Mouse (Mus musculus): ENCODE measurements around the gene Tsks.

The Tsks gene

DNA sequence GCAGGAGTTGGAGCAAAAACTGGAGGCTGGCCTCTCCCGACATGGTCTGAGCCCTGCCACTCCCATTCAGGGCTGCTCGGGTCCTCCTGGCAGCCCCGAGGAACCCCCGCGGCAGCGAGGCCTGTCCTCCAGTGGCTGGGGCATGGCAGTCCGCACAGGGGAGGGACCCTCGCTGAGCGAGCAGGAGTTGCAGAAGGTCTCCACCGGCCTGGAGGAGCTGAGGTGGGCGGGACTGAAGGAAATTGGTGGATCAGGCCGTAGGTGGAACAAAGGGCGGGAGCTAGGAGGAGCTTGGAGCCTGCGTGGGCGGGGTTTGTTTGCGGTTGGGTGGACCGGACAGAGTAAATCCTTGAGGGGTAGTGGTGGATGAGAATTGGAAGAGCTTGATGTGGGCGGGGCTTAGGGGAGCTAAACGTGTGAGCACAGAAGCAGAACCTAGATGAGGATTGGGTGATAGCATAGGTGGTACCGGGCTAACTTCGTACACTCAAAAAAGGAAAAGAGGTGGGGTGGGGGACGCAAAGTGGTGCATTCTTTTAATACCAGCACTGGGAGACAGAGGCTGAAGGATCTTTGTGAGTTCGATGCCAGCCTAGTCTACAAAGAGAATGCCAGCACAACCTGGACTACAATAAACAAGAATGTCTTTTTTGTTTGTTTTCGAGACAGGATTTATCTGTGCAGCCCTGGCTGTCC lies 9.8 kb downstream of the Tsks start:
- DNase-seq, result peak; percentile 97

DNA sequence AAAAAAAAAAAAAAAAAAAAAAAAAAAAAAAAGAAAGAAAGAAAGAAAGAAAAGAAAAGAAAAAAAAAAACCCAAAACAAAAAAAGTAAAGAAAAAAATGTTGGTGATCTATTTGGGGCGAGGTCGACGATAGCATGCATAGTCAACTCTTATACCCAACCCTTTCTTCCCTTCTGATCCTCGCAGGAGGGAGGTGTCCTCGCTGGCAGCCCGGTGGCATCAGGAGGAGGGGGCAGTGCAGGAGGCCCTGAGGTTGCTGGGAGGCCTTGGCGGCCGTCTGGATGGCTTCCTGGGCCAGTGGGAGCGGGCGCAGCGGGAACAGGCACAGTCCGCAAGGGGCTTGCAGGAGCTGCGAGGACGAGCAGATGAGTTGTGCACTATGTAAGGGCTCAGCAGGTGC lies 10.6 kb downstream of the Tsks start:
- DNase-seq, result no peak

DNA sequence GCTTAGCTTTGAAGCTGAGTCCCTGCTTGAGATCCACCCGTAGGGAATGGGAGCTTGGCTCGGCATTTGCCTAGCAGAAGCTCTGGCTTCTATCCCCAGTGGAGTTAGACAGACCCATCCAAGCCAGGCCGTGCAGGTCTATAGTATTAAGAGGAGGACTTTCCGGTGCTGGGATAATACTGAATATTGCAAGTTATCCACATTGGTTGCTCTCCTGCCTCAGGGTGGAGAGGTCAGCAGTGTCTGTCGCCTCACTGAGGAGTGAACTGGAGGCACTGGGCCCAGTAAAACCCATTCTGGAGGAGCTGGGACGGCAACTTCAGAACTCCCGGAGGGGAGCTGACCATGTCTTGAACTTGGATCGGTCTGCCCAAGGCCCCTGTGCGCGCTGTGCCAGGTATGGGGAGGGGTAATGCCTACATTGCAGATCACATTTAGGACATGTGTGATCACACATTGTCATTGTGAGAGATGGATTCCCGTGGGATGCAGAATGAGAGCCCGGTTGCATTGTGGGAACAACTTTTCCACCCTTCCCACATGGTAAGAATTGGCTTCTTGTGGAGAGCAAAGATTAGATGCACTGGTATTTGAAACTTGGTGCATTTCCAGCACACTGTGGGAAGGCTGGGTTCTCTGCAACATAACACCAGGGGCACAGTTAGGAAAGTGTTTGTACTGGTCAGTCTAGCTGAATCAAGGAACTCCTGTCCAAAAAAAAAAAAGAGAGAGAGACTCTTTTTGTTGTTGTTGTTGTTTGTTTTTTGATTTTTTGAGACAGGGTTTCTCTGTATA lies 11.3 kb downstream of the Tsks start:
- DNase-seq, result no peak

DNA sequence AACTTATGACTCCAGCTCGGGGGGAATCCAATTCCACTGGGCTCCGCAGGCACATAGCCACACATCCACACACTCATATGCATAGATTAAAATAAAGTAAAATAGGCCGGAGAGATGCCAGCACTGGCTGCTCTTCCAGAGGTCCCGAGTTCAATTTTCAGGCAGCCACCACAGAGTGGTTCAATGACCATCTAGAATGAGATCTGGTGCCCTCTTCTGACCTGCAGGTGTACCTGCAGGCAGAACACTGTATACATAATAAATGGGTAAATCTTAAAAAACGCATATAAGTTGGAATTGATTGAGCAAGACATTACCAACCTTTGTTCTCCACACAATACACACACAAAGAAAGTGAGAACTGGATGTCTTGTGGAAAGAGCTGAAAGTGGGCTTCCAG lies 12.6 kb downstream of the Tsks start:
- DNase-seq, result peak; percentile 12 to 39

DNA sequence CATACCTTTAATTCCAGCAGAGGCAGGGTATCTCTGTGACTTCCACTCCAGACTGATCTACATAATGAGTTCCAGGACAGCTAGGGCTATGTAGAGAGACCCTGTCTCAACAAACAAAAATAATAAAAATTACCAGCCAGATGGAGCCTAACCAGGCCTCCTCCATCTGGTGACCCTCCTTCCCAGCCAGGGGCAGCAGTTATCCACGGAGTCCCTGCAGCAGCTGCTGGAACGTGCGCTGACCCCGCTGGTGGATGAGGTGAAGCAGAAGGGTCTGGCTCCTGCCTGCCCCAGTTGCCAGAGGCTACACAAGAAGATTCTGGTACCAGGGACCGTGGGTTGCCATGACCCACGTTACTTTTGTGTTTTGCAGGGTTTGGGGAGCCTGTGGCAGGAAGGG lies 13.3 kb downstream of the Tsks start:
- DNase-seq, result no peak

DNA sequence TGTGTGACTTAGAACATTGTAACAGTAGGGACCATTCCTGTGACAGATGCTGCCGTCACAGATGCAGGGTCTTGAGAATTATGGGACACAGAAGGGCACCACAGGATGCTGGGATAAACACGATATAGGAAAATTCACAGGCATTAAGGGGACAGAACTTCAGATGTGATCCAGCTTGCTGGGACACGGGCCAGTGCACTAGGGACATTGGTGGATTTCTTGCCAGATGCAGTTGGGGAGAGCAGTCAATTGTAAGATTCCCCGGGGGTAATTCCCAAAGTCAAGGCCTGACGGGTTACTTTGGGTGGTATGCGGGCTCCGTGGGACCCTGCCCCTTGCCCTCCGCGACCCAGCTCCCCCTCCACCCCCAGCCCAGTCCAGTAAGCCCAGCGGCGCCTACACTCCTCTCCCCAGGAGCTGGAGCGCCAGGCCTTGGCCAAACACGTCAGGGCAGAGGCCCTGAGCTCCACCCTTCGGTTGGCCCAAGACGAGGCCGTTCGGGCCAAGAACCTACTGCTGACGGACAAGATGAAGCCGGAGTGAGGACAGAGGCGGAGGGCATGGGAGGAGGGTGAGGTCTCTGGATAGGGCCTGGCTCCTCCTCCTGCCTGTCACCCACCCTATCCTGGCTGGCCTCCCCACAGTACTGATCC lies 14.3 kb downstream of the Tsks start:
- no peak for DNase-seq

DNA sequence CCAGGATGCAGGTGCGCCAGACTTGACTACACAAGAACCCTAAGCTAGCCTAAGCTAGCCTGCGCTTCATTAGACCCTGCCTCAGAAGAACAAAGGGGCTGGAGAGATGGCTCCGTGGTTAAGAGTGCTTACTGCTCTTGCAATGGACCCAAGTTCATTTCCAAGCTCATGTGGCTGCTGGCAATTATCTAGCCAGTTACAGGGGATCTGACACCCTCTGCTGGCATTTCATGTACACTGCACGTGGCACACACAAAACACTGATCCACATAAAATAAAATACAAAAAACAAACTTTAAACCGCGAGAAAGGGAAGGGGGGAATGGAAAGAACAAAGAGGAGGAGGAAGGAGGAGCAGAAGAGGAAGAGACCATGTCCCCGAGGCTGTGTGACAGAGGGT lies 15.2 kb downstream of the Tsks start:
- peak; percentile 65 to 76 for DNase-seq

- no peak for DNase-seq
These were observed 16.3 kb downstream of the Tsks start for GRCm38 (mm10) chr7:44959281-44959680.

- no peak for DNase-seq
These were observed 17.0 kb downstream of the Tsks start for GRCm38 (mm10) chr7:44959874-44960511.

- no peak for DNase-seq
These were observed 17.5 kb downstream of the Tsks start for GRCm38 (mm10) chr7:44960512-44960910.

- no peak for DNase-seq
These were observed 19.3 kb downstream of the Tsks start for GRCm38 (mm10) chr7:44962337-44962736.

- DNase-seq, result no peak
These were observed 19.8 kb downstream of the Tsks start for GRCm38 (mm10) chr7:44962831-44963230.

- DNase-seq, result no peak
These were observed 22.0 kb downstream of the Tsks start for GRCm38 (mm10) chr7:44964990-44965389.

- peak; percentile 32 to 77 for DNase-seq
These were observed 23.0 kb downstream of the Tsks start for GRCm38 (mm10) chr7:44965975-44966374.

DNA sequence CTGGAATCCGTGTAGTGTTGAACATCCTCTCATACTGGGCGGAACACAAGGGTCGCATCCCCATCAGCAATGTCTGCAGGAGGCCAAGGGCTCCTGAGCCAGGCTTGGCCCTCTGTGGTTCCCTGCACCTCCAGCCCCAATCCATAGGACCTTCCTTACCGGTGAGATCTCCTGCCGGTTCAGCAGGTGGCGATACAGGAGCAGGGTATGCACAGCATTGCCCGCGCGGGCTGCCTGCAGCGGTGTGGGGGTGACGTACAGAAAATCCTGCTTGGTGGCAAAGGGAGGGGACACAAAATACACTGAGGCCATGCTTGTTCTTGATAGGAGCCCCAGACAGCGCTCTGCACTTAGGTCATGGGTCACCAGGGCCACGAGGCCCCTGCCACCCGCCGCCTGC lies 23.6 kb downstream of the Tsks start:
- no peak for DNase-seq

DNA sequence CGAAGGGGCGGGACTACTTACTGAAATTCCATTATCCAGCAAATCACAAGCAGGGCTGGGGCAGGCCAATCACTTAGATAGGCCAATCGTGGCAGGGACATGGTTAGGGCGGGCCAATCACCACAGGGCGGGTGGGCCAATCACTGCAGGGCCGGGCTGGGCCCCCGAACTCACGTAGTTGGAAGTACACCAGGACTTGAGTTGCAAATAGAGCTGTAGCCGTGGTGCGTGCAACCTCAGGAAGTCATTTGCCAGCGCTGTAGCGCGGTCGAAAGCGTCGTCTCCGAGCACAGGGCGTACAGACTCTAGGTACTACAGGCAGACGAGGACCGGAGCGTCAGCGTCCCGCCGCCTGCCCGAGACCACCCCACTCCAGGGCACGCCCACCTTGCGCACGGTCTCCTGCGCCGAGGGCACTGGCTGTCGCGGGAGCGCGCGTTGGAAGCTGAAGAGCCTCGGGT lies 27.3 kb downstream of the Tsks start:
- peak; percentile 88 to 93 for DNase-seq

GRCm38 (mm10) chr7:44971142-44971541 lies 28.1 kb downstream of the Tsks start:
- DNase-seq, result no peak

GRCm38 (mm10) chr7:44973415-44974130 lies 30.6 kb downstream of the Tsks start:
- DNase-seq, result no peak

DNA sequence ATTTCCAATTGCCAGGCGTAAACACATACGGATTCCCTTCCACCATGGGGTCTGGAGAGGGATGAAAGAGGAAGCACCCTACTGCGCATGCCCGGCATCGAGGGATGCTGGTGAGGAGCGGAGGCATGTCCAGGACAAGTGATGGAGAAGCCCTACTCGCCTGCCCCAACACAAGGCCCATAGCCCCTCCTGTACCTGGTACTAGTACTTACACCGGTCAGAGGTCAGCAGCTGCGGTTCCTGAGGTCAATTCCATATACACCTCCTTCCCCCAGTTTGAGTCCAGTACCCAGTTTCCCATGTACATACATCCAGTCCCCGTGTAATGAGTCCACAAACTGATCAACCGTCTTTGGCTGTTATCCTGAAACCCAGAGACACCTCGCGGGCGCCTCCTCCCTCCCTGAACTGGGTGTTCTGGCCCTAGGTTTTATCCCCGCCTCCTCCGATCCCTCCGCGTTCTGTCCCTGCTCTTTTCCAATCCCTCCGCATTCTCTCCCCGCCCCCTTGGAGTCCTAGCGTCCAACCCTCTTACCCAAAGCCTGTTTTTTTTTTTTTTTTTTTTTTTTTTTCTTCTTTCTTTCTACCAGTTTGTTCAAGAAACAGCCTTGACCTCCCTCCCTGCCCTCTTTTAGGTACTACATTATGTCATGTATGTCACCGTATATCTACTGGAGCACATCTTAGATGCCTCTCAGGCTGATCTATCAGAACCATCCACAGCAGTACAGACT lies 31.5 kb downstream of the Tsks start, which contains the start of gene Cpt1c:
Gene Cpt1c, minus strand, starts transcription at position 469 of the 734 bp plus-strand sequence.
- DNase-seq, result peak; percentile 75 to 80

DNA sequence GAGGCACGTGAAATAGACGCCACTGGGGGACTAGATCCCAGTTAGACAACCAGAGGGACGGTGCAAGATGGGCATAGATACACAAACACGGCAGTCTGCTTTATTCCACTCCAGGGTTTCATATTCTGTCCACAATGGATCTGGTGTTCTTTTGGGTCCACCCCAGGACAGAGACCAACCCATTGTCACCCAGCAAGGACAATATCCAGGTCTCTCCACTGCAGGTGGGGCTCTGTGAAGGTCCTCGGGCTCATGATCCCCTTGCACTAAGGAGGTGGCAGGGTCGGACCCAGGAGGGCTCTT lies 32.1 kb downstream of the Tsks start:
- no peak for DNase-seq

- no peak for DNase-seq
These were observed 35.3 kb downstream of the Tsks start for GRCm38 (mm10) chr7:44978300-44978699.

DNA sequence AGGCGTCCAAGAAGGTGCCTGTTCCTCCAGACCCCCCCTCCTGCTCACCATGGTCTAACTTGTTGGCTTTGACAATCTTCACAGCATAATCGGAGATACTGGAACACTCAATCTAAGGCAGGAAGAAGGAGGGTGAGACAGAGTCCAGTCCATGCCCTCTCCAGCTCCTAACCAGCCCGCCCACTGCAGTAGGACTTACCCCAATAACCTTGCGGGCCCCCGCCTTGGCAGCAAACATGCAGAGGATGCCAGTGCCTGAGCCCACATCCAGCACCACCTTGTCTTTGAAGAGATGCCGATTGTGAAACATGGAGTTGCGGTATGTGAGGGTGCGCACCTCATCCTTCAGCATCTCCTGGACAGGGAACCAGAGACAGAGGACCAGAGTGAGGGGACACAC lies 38.5 kb downstream of the Tsks start:
- DNase-seq, result no peak

All from kidney, postnatal 36 days (tissue).